Mouse (Mus musculus): ENCODE data around the gene Pirb.

DNA sequence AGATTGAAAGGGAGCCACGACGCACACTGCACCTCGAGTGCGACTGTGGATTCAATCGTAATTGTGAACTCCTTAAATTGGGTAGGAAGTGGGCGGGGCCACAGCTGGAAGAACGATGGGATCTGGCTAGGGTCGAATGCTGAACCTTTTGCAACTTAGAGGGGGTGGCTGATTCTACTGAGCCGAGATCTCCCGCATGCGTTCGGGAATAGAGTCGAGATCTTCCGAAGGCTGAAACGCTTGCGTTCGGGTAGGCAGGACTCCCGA lies 26.4 kb downstream of the Pirb start:
- TF ChIP-seq CTCF (conservative IDR thresholded peaks at IDR 0.05; ENCODE audit: low read length) (no peak), NANOG (IDR thresholded peaks at IDR 0.05; ENCODE audit: borderline replicate concordance, low read length) (no peak)

Measured in E14TG2a.4 (cell line).